Mouse (Mus musculus): ENCODE measurements around the gene Fez2.

DNA sequence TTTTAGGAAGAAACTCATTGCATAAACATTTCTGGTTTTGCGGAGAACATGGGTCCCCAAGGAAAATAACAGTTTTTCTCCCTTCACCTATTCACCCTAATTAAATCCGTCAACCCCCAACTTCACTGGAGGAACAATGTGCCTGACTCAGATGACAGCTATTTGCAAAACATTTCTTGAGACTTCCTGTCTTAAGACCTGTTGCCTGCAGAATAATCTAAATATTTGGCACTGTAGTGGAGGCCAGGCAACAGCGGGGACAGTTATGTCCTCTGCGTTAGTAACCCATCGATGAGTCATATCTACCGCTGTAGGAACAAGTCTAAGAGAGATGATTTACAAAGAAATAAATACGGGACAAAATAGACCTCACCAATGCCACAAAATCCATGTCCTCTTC lies 26.9 kb upstream of the Fez2 start:
- no peak for TF ChIP-seq CTCF (IDR thresholded peaks at IDR 0.05; ENCODE audit: control insufficient read depth, insufficient read depth, insufficient replicate concordance, low read depth, low read length)
- TF ChIP-seq POLR2A (IDR thresholded peaks at IDR 0.05; ENCODE audit: control insufficient read depth, low read depth, low read length): no peak
